Mouse (Mus musculus): Measurements from ENCODE around the gene Ociad2. TPM values are rescaled to one million over a fixed set of nuclear protein-coding genes. Genes with fewer than 3 reads are reported as not detected.

Gene Ociad2
- 10.2 and 14.6 TPM in 2 replicates for polyA plus RNA-seq (2016; fragmentation: Nextera tagmentation; extraction: Ambion mirVana)

- 84% methylated on average over 8 of the region's 8 CpGs for WGBS
- no peak for DNase-seq (ENCODE audit: low spot score)
Measured at GRCm38 (mm10) chr5:73340723-73341235, at the start of gene Ociad2. Ociad2 (minus strand) TSS chr5:73341028.

DNA sequence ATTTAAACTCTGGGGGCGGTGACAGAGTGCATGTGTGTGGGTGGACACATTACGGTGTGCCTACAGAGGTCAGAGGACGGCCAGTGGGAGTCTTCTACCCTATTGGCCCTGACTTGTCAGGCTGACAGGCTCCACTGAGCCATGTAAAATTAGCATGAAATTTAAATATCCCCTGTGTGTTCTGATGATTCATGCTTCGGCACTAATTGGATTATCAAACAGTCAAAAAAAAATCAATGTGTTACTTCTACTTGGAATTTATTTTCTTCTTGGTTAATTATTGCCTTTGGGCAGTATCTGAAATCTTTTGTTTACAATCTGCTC is 42.8 kb upstream of the Ociad2 start:
- peaks cover 7% of the 10 kb centered on the region; the same call in 1 of the 2 replicates for H3K27me3 ChIP-seq (ENCODE audit: low read depth, poor library complexity, severe bottlenecking)
- peaks cover 15% of the 10 kb centered on the region for H3K4me1 ChIP-seq
- no peaks in the 10 kb centered on the region for H3K36me3 ChIP-seq
- no peak overlapping the region for H3K27ac ChIP-seq (replicated peaks)
- 47% methylated on average over 4 of the region's 4 CpGs for WGBS
- H3K4me3 ChIP-seq = no peak overlapping the region
- H3K9me3 ChIP-seq (replicated peaks) = no peaks in the 10 kb centered on the region
- no peak for DNase-seq (ENCODE audit: low spot score)

More at GRCm38 (mm10) chr5:73340723-73341235, at the start of gene Ociad2:
- peaks cover 11% of the 10 kb centered on the region; the same call in 1 of the 2 replicates for H3K27me3 ChIP-seq (ENCODE audit: low read depth, poor library complexity, severe bottlenecking)
- peaks cover 40% of the 10 kb centered on the region for H3K4me1 ChIP-seq
- no peak within 1 kb of the TSS for H3K27ac ChIP-seq (replicated peaks)
- no peaks in the 10 kb centered on the region for H3K9me3 ChIP-seq (replicated peaks)
- H3K36me3 ChIP-seq = no peaks in the 10 kb centered on the region
- H3K4me3 ChIP-seq = no peak within 1 kb of the TSS

DNA sequence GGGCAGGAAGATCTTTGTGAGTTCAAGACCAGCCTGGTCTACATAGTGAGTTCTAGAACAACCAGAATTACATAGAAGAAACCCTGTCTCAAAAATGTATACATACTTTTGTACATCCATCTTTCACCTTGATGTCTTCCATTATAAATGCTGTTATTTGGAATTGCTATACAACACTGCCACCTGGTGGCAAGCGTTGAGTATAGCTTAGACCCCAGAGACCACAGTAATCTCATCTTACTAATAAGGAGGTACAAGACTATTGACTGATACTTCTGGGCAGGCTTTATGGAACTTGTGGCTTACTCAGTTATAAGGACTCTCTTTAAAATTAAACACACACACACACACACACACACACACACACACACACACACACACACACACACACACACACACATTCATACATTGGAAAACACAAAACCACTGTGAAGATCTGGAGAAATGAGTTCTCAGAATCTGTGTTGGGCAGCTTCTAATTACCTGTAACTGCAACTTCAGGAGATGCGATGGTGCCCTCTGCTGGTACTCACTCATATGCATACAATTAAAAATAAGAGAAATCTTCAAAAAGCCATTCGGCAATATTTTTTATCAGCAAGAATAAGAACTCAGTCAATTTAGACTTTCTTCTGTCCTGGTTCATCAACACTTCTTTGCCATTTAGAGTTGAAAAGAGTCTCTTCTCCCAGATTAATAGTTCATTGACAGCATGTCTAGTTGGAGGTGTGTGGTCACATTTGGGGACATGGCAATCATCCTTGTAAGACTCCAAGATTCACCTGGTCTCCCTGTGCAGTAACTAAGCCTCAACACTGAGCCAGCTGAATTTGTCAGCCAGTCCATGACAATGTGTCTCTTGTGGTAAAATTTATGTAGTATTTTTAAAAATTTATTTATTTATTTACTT is 42.2 kb upstream of the Ociad2 start:
- no peak overlapping the region for H3K27ac ChIP-seq (replicated peaks)
- WGBS = 33% methylated on average over 3 of the region's 3 CpGs
- peaks cover 7% of the 10 kb centered on the region; the same call in 1 of the 2 replicates for H3K27me3 ChIP-seq (ENCODE audit: low read depth, poor library complexity, severe bottlenecking)
- H3K36me3 ChIP-seq = no peaks in the 10 kb centered on the region
- H3K4me1 ChIP-seq = peaks cover 15% of the 10 kb centered on the region
- no peak overlapping the region for H3K4me3 ChIP-seq
- DNase-seq (ENCODE audit: low spot score) = peak; percentile 65
- no peaks in the 10 kb centered on the region for H3K9me3 ChIP-seq (replicated peaks)

GRCm38 (mm10) chr5:73381976-73382540 is 41.2 kb upstream of the Ociad2 start:
- H3K36me3 ChIP-seq = no peaks in the 10 kb centered on the region
- peaks cover 15% of the 10 kb centered on the region for H3K4me1 ChIP-seq
- no peaks in the 10 kb centered on the region for H3K9me3 ChIP-seq (replicated peaks)
- no peak overlapping the region for H3K27ac ChIP-seq (replicated peaks)
- DNase-seq (ENCODE audit: low spot score) = no peak
- peaks cover 7% of the 10 kb centered on the region; the same call in 1 of the 2 replicates for H3K27me3 ChIP-seq (ENCODE audit: low read depth, poor library complexity, severe bottlenecking)
- no peak overlapping the region for H3K4me3 ChIP-seq
- 85% methylated on average over 9 of the region's 9 CpGs for WGBS

DNA sequence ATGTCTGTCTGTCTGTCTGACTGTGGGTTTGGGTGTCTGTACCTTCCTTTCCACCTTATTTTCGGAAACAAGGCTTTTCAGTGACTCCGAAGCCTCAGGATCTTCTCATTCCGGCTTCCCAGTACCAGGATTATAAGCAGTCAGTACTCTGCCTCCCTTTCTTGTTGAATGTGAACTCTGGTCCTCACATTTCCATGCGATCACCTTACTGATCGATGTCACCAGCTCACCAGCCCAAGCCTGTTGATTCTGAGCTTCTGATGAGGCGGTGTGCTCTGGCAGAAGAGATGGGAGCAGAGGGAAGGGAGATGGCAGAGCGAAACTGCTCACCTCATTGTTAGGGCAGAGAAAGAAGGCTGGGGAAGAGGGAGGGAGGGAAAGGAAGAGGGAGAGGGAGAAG is 40.7 kb upstream of the Ociad2 start:
- no peaks in the 10 kb centered on the region for H3K36me3 ChIP-seq

DNA sequence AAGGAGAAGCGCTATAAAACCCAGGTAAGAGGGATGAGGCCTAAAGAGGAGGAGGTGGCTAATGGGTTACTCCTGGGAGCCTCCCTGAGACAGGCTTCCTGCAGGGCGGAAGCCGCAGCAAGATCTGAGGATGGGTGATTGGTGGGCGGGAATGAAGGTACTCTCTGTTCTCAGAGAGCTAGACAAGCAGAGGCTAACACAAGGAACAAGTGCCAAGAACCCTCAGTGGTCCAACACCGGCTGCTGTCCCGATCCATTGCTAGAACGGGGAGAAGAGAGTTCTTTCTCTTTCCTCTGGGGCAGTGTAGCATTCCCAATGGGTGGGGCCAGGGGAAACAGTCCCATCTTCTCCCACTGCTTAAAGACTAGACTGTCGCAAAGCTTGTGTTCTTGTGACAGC is 40.0 kb upstream of the Ociad2 start:
- Histone ChIP-seq H3K27me3 (ENCODE audit: low read depth, poor library complexity, severe bottlenecking) (peaks cover 7% of the 10 kb centered on the region; the same call in 1 of the 2 replicates), H3K36me3 (no peaks in the 10 kb centered on the region), H3K4me3 (no peak overlapping the region), H3K4me1 (peaks cover 24% of the 10 kb centered on the region), H3K9me3 (replicated peaks) (no peaks in the 10 kb centered on the region), H3K27ac (replicated peaks) (no peak overlapping the region)
- 65% methylated on average over 8 of the region's 8 CpGs for WGBS
- no peak for DNase-seq (ENCODE audit: low spot score)

More for the DNA sequence above, 40.7 kb upstream of the Ociad2 start:
- Histone ChIP-seq H3K27ac (replicated peaks) (no peak overlapping the region), H3K27me3 (ENCODE audit: low read depth, poor library complexity, severe bottlenecking) (peaks cover 7% of the 10 kb centered on the region; the same call in 1 of the 2 replicates), H3K4me1 (peaks cover 17% of the 10 kb centered on the region), H3K9me3 (replicated peaks) (no peaks in the 10 kb centered on the region), H3K4me3 (no peak overlapping the region)
- DNase-seq (ENCODE audit: low spot score) = no peak
- 75% methylated on average over 7 of the region's 7 CpGs for WGBS

GRCm38 (mm10) chr5:73379908-73380307 is 39.1 kb upstream of the Ociad2 start:
- H3K4me3 ChIP-seq = no peak overlapping the region
- peaks cover 7% of the 10 kb centered on the region; the same call in 1 of the 2 replicates for H3K27me3 ChIP-seq (ENCODE audit: low read depth, poor library complexity, severe bottlenecking)
- no peaks in the 10 kb centered on the region for H3K9me3 ChIP-seq (replicated peaks)
- DNase-seq (ENCODE audit: low spot score) = peak; percentile 84
- H3K36me3 ChIP-seq = no peaks in the 10 kb centered on the region
- H3K27ac ChIP-seq (replicated peaks) = no peak overlapping the region
- H3K4me1 ChIP-seq = peaks cover 30% of the 10 kb centered on the region
- 31% methylated on average over 3 of the region's 3 CpGs for WGBS

- WGBS = 87% methylated on average over 7 of the region's 7 CpGs
Measured at GRCm38 (mm10) chr5:73376491-73376890, 35.7 kb upstream of the Ociad2 start.

GRCm38 (mm10) chr5:73376041-73376440 is 35.2 kb upstream of the Ociad2 start:
- peaks cover 19% of the 10 kb centered on the region for H3K4me1 ChIP-seq
- no peaks in the 10 kb centered on the region for H3K36me3 ChIP-seq
- no peak overlapping the region for H3K4me3 ChIP-seq
- 45% methylated on average over 9 of the region's 9 CpGs for WGBS
- H3K27ac ChIP-seq (replicated peaks) = no peak overlapping the region
- peak; percentile 38 for DNase-seq (ENCODE audit: low spot score)
- H3K27me3 ChIP-seq (ENCODE audit: low read depth, poor library complexity, severe bottlenecking) = peaks cover 7% of the 10 kb centered on the region; the same call in 1 of the 2 replicates
- H3K9me3 ChIP-seq (replicated peaks) = no peaks in the 10 kb centered on the region

More at GRCm38 (mm10) chr5:73376491-73376890, 35.7 kb upstream of the Ociad2 start:
- Histone ChIP-seq H3K9me3 (replicated peaks) (no peaks in the 10 kb centered on the region), H3K27me3 (ENCODE audit: low read depth, poor library complexity, severe bottlenecking) (peaks cover 7% of the 10 kb centered on the region; the same call in 1 of the 2 replicates), H3K4me3 (no peak overlapping the region), H3K4me1 (peaks cover 19% of the 10 kb centered on the region), H3K36me3 (no peaks in the 10 kb centered on the region), H3K27ac (replicated peaks) (no peak overlapping the region)
- DNase-seq (ENCODE audit: low spot score) = no peak

DNA sequence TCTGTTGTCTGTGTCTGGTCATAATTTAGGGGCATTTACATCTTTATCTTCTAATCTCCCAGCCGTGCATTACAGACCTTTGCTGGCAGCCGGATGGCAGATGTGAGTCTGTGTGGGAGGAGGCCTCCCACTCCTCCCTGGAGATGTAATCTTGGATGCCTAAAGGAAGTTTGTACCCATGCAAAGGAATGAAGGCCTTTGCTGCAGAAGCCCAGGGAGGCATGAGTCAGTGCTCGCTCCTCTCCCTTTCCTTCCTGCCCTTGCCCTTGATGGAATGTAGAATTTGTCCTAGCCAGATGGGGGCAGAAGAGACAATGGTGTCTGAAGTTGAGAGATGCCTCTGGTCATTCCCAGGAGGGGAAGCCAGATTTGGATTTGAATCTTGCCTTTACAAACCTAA is 32.4 kb upstream of the Ociad2 start:
- Histone ChIP-seq H3K9me3 (replicated peaks) (no peaks in the 10 kb centered on the region), H3K4me1 (peaks cover 19% of the 10 kb centered on the region), H3K27ac (replicated peaks) (no peak overlapping the region), H3K27me3 (ENCODE audit: low read depth, poor library complexity, severe bottlenecking) (no peaks in the 10 kb centered on the region), H3K36me3 (no peaks in the 10 kb centered on the region), H3K4me3 (no peak overlapping the region)
- no peak for DNase-seq (ENCODE audit: low spot score)
- 70% methylated on average over 3 of the region's 3 CpGs for WGBS

DNA sequence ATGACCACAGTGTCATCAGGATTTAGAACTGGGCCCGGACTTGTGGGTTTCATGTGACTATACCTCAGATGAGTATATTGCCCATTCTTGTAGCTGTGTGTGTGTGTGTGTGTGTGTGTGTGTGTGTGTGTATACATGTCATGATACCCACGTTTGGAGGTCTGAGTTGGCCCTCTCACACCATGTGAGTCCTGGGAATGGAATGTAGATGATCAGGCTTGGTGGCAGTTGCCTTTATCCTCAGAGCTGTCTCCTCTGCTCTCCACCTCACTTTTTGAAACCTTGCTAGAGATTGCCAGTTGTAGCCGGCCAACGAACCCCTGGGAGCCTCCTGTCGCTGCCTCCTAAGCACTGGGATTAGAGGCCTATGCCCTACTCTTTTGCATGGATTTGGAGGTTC is 31.8 kb upstream of the Ociad2 start:
- no peaks in the 10 kb centered on the region for H3K27me3 ChIP-seq (ENCODE audit: low read depth, poor library complexity, severe bottlenecking)
- H3K36me3 ChIP-seq = no peaks in the 10 kb centered on the region
- no peak for DNase-seq (ENCODE audit: low spot score)
- H3K27ac ChIP-seq (replicated peaks) = no peak overlapping the region
- H3K9me3 ChIP-seq (replicated peaks) = no peaks in the 10 kb centered on the region
- WGBS = 82% methylated on average over 5 of the region's 5 CpGs
- H3K4me3 ChIP-seq = no peak overlapping the region
- H3K4me1 ChIP-seq = peaks cover 23% of the 10 kb centered on the region

- H3K27me3 ChIP-seq (ENCODE audit: low read depth, poor library complexity, severe bottlenecking) = no peaks in the 10 kb centered on the region
- DNase-seq (ENCODE audit: low spot score) = no peak
- WGBS = 54% methylated on average over 3 of the region's 3 CpGs
- H3K4me1 ChIP-seq = peaks cover 8% of the 10 kb centered on the region; the same call in 1 of the 2 replicates
- no peak overlapping the region for H3K27ac ChIP-seq (replicated peaks)
- H3K36me3 ChIP-seq = no peaks in the 10 kb centered on the region
- H3K4me3 ChIP-seq = no peak overlapping the region
- no peaks in the 10 kb centered on the region for H3K9me3 ChIP-seq (replicated peaks)
Measured at GRCm38 (mm10) chr5:73369731-73370130, 28.9 kb upstream of the Ociad2 start.
